Mouse (Mus musculus) frontal cortex, postnatal 10 days (tissue): ENCODE results near the gene Gm9918.
A peak's percentile ranks its signal among the peaks of the same experiment; 100 is the strongest.

Source experiments
- DNase-seq, 2 experiments: peaks; one replicate each; pipeline ENCODE4 v3.0.0; 2022; ENCODE audit warnings: low spot score in 2 of 2, mixed read lengths in 1 of 2

The Gm9918 gene

DNA sequence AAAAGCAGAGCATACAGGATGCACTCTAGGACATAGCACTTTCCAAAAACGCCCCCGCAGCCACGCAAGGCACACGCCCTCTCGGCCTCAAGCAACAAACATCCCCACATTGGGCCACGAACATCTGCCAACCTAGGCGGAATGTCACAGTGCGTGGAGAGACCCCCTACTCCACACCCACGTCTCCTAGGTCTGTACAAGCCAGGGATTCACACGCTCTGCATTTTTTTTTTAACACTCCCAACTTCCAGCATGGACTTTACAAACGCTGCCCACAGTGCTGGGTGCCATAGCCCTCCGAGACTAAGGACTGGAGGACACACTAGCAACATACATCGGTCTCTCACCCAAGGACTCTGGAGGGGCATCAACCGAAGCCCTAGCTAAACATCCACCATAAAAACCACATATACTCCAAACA lies 24.9 kb upstream of the Gm9918 start:
- no peak for DNase-seq

DNA sequence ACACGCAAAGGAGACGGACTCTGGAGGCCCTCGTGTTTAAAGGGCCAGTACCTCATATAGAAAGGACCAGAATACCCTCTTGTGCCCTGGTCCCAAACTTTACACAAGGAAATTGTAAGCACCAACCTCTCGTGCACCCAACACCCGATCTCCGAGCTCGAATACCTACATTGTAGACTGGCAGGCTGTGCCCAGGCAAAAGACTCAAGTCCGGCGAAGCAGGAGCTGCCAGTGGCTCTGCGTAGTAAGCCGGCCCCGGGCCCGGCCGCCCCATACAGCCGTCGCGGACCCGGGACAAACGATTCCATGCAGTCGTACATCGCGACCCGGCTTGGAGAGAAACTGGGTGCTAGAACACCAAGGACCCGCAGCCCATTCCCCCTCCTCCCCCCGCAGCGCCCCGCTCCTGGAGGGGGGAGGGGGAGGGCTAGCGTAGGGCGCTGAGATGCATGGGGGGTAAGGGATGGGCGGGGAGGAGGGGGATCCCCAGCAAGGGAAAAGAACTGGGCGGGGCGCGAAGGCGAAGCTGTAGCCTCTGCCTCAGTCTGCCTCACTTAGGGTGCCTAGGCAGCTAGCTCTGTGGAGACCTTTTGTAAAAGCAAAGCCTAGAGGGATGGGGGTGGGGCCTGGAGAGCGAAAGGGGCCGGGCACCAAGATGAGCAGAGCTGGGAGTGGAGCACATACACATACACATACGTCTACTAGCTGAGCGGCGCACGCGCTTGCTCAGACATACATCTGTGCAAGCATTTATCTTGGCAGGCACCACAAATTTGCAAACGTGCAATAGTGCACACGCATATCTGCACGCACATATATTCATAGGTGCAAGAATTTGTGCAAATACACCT lies 24.2 kb upstream of the Gm9918 start:
- peak; percentile 68 to 71 for DNase-seq

- peak; percentile 84 to 85 for DNase-seq
These were observed 23.5 kb upstream of the Gm9918 start for GRCm38 (mm10) chr15:102246866-102247251.

- DNase-seq: no peak
These were observed 22.9 kb upstream of the Gm9918 start for GRCm38 (mm10) chr15:102247252-102248130.

DNA sequence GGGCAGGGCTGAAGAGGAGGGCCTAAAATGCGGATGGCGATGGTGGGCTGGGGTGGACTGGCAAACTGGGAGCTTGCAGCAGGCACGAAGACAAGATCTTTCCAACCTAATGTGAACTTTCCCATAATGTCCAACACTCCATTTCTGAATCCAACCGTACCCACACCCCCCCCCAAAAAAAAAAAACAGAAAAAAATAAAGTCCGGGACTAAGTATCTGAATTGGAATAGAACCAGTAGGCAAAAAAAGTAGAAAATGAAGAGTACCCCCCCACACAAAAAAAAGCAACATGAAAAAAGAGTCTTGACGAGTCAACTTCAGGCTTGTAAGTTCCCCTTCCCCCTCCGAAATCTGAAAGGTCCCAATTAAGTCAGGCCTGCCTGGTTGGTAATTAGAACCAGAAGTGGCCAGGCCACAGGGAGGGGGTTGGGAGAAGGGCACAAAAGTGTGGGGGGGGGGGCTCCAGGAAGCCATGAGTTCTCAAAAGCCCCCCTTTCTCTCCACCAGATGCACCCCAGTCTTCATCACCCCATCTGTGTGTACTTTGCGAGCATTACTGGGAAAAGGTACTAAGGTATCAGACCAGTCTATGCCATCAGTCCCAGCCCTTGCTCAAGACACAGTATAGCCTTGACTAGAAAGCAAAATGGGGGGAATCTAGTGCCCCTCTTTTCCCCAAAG lies 22.1 kb upstream of the Gm9918 start:
- no peak for DNase-seq

GRCm38 (mm10) chr15:102248812-102249191 lies 21.6 kb upstream of the Gm9918 start:
- DNase-seq: no peak

DNA sequence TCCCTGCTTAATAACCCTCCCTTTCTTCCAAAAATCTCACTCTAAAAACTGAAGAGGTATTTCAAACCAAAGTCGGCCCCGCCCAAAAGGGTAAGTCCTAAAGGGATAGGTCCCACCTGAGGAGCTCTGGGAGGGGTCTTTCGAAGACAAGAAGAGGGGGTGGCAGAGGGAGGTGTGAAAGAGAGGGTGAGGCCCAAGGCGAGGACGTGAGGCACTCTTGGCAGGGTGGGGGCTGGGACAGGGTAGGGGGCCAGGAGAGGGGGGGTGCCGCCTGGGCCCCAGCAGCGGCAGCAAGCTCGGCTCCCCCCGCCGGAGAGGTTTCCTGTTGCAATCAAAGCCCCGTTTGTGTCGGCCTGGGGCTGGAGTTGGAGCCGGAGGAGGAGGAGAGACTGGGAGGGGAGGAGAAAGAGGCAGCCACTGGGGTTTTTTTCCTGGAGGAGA lies 21.1 kb upstream of the Gm9918 start:
- DNase-seq: no peak

GRCm38 (mm10) chr15:102249967-102250366 lies 20.4 kb upstream of the Gm9918 start:
- no peak for DNase-seq

GRCm38 (mm10) chr15:102250521-102250920 lies 19.8 kb upstream of the Gm9918 start:
- no peak for DNase-seq

DNA sequence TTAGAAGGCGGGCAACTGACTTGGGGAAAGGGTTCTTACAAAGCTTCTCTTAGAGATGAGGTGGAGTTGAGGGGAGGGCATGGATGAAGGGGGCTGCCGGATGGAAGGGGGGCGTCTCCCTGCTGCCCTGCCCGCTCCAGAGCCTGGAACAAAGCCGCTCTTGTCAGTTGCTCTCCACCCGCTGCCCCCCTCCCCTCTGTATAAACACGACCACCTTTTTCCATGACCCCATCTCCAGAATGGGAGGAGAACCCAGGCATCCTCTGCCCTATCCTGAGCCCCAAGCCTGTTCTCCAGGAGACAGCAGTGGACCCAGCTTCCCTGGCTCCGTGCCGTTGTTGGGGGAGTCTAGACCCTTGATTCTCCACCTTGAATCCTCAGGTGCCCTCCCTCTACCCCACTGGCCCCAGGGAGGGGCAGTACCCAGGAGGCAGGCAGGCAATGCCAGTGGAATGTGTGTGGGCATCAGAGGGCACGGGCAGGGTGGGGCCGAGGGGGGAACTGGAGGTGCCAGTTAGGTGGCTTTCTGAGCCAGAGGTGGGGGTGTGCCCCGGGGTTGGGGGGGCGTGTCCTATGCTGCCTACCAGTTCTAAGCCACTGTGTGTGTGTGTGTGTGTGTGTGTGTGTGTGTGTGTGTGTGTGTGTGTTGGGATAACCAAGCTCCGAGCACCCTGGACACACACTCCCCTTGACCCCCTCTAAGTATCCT lies 14.7 kb upstream of the Gm9918 start:
- no peak for DNase-seq

GRCm38 (mm10) chr15:102256431-102257201 lies 13.7 kb upstream of the Gm9918 start:
- no peak for DNase-seq

DNA sequence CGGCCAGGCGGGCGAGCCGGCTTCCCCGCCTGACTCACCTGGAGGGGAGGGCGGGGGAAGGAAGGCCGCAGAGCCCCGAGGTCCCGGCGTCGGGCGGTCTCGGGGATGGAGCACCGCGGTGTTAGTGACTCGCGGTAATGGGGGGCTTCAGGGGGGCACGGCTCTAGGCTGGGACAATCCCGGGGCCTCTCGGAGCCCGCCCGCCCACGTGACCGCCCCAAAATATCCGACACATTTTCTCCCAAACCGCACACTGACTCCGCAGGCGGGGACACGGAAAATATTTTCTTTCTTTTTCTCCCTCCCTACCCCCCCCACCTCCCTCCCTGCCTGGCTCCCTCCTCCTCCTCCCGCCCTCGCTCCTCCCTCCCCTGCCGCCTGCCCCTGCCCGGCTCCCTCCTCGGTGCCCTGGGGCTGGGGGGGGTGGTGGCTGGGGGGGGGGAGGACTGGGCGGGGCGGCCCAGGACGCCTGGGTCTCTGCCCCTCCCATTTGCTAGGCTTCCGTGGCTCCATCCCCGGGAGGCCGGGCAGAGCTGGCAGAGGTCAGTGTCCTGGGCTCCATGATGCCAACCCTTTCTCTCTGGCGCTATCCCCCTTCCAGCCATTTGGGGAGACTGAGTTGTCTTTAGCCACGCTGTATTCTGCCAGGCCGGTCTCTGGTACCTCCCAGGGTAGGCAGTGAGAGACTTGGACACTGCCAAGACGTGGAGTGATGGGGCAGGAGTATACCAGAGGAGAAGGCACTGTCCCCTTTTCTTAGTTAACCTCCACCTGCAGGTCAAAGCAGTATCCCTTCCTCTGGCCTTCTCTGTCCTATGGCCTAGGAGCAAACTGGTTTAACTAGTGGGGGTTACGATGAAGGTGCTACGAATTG lies 12.9 kb upstream of the Gm9918 start, which contains the start of gene Rarg:
Rarg (minus strand) TSS at position 316 of the 874 bp plus-strand sequence.
- no peak for DNase-seq

DNA sequence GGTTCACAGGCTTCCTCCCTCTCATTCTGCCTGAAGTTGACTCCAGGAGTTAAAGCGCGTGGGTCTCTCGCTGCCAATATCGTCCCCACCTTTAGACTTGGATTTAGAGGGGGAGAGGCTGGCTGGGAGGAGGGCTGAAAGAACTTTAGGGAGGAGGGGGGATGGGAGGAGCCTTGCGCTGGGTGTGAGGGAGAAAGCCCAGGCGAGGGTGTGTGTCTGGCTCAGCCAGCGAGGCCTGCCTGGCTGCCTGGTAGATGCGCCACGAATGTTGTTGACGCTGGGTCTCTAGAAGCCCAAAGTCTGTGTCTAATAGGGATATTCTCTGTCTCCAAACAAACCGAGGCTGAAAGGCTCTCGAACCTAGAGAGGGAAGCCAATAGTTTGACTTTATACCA lies 12.3 kb upstream of the Gm9918 start:
- no peak for DNase-seq

GRCm38 (mm10) chr15:102258581-102259253 lies 11.6 kb upstream of the Gm9918 start:
- DNase-seq: no peak

GRCm38 (mm10) chr15:102262582-102262981 lies 7.8 kb upstream of the Gm9918 start:
- peak in 1 of 2 experiments; percentile 22 for DNase-seq

DNA sequence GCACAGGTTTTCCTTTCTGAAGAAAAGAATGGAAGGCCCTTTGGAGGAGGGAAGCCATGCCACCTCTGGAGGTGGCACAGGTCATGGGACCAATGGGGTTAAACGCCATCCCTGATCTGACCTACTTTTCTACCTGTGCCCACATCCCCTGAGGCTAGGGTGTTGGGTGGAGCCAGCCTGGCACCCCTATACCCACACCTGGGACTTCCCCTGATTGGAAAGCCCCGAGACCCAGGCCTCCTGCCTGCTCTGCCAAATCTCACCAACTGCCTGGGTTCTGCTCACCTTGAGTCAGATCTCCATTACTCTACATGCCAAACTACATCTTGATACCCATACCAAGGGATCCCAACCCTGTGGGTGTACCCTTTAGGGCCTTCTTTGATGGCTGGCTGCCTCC lies 7.3 kb upstream of the Gm9918 start:
- no peak for DNase-seq

- DNase-seq: no peak
These were observed 4.8 kb upstream of the Gm9918 start for GRCm38 (mm10) chr15:102265548-102265947.

DNA sequence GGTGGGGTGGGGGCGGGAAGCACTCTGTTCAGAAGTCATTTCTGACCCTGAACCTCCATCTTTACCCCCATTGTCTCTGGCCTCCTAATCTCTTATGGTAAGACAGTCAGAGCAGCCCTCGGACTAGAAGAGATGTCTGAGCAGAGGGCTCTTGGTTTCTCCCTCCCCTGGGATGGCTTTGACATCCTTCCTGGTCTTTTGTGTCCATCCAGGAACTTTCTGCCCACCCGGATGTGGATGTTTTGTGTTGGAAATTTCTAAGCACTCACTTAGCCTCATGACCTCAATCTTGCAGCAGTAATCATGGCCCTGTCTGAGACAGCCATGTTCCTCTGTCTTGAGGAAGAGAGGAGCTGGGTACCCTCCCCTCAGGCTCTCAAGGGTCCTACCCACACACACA lies 1.1 kb downstream of the Gm9918 start:
- no peak for DNase-seq
